Mouse (Mus musculus) limb, embryonic 11.5 days (tissue): ENCODE results near the gene Vapb. TPM values are rescaled to one million over a fixed set of nuclear protein-coding genes. Genes with fewer than 3 reads are reported as not detected.

Experiments used
- ATAC-seq: fragments of 200-750 bp; cut with Nextera tagmentation; 2 replicates; pipeline ENCODE4 v1.8.0; 2017; ENCODE audit warnings: low read depth; ENCODE audit not compliant: insufficient number of reproducible peaks, low FRiP score, low TSS enrichment
- DNase-seq: peaks from one replicate; pipeline ENCODE4 v3.0.0-alpha.2; 2015; ENCODE audit warnings: low spot score
- H3K27ac ChIP-seq: fragments of 300-500 bp; sonication (generic); replicated peaks from 2 replicates; pipeline ENCODE4 v1.5.1; 2014; ENCODE audit warnings: low read depth, mild to moderate bottlenecking, low read length
- H3K27me3 ChIP-seq: fragments of 300-500 bp; sonication (generic); 2 replicates; pipeline ENCODE4 v1.6.1; 2014; ENCODE audit warnings: mild to moderate bottlenecking, low read length, mixed read lengths; ENCODE audit not compliant: control insufficient read depth, insufficient read depth
- H3K36me3 ChIP-seq: fragments of 300-500 bp; sonication (generic); 2 replicates; pipeline ENCODE4 v1.6.1; 2014; ENCODE audit warnings: mild to moderate bottlenecking, low read length, moderate library complexity, mixed read lengths; ENCODE audit not compliant: control insufficient read depth, insufficient read depth
- H3K4me1 ChIP-seq: fragments of 300-500 bp; sonication (generic); 2 replicates; pipeline ENCODE4 v1.6.1; 2014; ENCODE audit warnings: low read length, mixed read lengths; ENCODE audit not compliant: control insufficient read depth, insufficient read depth
- H3K4me2 ChIP-seq: fragments of 300-500 bp; sonication (generic); 2 replicates; pipeline ENCODE4 v1.6.1; 2014; ENCODE audit warnings: low read depth, mild to moderate bottlenecking, moderate library complexity; ENCODE audit not compliant: severe bottlenecking
- H3K4me3 ChIP-seq: fragments of 300-500 bp; sonication (generic); 2 replicates; pipeline ENCODE4 v1.5.1; 2014; ENCODE audit warnings: low read depth, low read length
- H3K9ac ChIP-seq: fragments of 300-500 bp; sonication (generic); 2 replicates; pipeline ENCODE4 v1.6.1; 2014; ENCODE audit warnings: mild to moderate bottlenecking, low read length
- H3K9me3 ChIP-seq: fragments of 300-500 bp; sonication (generic); 2 replicates; pipeline ENCODE4 v1.6.1; 2016; ENCODE audit warnings: low read length; ENCODE audit not compliant: control insufficient read depth
- WGBS: fragments of 180-500 bp; shearing (Covaris S2); extraction: QIAGEN DNeasy Blood & Tissue Kit; methylation state at CpG from one replicate; pipeline ENCODE4 v1.1.7; 2014; 5-methylcytosine and 5-hydroxymethylcytosine counted together
- polyA plus RNA-seq: library from polyadenylated mRNA; unstranded; fragments of >200 nt; fragmentation: Nextera tagmentation; extraction: Ambion mirVana; gene quantifications from 2 replicates; pipeline ENCODE4 v1.2.1, GENCODE M21; 2014

Vapb gene
- polyA plus RNA-seq, 1 experiment from 2014 or later = 11.0 TPM

DNA sequence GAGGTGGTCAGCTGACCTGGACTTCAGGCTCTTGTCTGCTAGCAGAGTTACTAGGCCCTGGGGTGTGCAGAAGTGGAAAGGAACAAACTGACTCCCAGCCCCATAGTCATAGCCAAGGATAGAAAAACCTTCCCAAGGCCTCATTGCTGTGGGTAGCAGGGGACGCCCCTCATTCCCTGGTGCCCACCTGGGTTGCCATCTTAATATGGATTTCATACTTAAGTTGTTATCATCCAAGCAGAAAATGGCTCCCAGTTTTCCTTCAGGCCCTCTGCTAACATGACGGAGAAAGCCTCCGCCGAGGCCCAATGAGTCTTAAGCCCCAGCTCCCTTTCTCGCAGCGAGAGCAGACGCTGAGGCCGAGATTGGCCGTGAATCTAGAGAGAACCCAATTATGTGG is 63.3 kb downstream of the Vapb start:
- no peak overlapping the region for H3K27ac ChIP-seq
- H3K4me2 ChIP-seq = no peak overlapping the region
- ATAC-seq (no peak), DNase-seq (no peak)
- no peaks in the 10 kb centered on the region for H3K36me3 ChIP-seq
- H3K9ac ChIP-seq = no peak overlapping the region
- H3K9me3 ChIP-seq = no peaks in the 10 kb centered on the region
- H3K27me3 ChIP-seq = no peaks in the 10 kb centered on the region
- WGBS = 85% methylated on average over 9 of the region's 9 CpGs
- H3K4me3 ChIP-seq = no peak overlapping the region
- peaks cover 9% of the 10 kb centered on the region for H3K4me1 ChIP-seq

GRCm38 (mm10) chr2:173801405-173801876 is 64.1 kb downstream of the Vapb start:
- no peaks in the 10 kb centered on the region for H3K27me3 ChIP-seq
- no peak overlapping the region for H3K9ac ChIP-seq
- no peak overlapping the region for H3K4me2 ChIP-seq
- H3K36me3 ChIP-seq = no peaks in the 10 kb centered on the region
- DNase-seq = peak; percentile 50
- H3K4me3 ChIP-seq = no peak overlapping the region
- 0 out of 2 replicates have a peak, but pooled peaks have one; percentile 17 for ATAC-seq
- 40% methylated on average over 11 of the region's 11 CpGs for WGBS
- H3K4me1 ChIP-seq = peaks cover 3% of the 10 kb centered on the region
- H3K9me3 ChIP-seq = no peaks in the 10 kb centered on the region
- no peak overlapping the region for H3K27ac ChIP-seq

- DNase-seq = no peak
- H3K4me2 ChIP-seq = no peak overlapping the region
- H3K27me3 ChIP-seq = no peaks in the 10 kb centered on the region
- H3K4me3 ChIP-seq = no peak overlapping the region
- H3K27ac ChIP-seq = no peak overlapping the region
- no peak for ATAC-seq
- H3K36me3 ChIP-seq = no peaks in the 10 kb centered on the region
- 85% methylated on average over 4 of the region's 4 CpGs for WGBS
- no peaks in the 10 kb centered on the region for H3K4me1 ChIP-seq
- no peaks in the 10 kb centered on the region for H3K9me3 ChIP-seq
- no peak overlapping the region for H3K9ac ChIP-seq
Measured at GRCm38 (mm10) chr2:173802176-173802575, 64.9 kb downstream of the Vapb start.

DNA sequence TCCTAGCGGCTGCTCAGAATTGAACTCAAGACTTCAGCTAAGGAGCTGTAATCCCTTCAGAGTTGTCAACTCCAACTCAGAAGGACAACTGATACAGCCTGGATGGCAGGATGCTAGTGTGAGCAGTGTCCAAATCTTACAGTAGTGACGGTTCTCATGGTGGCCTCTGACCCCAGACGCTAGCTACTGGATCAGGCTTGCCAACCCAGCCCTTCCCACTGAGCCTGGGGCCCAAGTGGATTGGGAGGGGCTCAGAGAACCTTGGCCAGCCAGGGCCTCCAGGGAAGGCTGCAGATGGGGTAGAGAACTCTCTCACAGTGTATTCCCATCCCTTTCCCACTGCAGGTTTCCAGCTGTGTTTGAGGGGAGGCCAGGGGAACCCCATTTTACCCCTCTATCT is 65.6 kb downstream of the Vapb start:
- Histone ChIP-seq H3K36me3 (no peaks in the 10 kb centered on the region), H3K4me2 (no peak overlapping the region), H3K4me3 (no peak overlapping the region), H3K9ac (no peak overlapping the region), H3K9me3 (no peaks in the 10 kb centered on the region), H3K27ac (no peak overlapping the region), H3K27me3 (no peaks in the 10 kb centered on the region), H3K4me1 (no peaks in the 10 kb centered on the region)
- DNase-seq (no peak), ATAC-seq (no peak)
- WGBS = 73% methylated on average over 3 of the region's 3 CpGs

DNA sequence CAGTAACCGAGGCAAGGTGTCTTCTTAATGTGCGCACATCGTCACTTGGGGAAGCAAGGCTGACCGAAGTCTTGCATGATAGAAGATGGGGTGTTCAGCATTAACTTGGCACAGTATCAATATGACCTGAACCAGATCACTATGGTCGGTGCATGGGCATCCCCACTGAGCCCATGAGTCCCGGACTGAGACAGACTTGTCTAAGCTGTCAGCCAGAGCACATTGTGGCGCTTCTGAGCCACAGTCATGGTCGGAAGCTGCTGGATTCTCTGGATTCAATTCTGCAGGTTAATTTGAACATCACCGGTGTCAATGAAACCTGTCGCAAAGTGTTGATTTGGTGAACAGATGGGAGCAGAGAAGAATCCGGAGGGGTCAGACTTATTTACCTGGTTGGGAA is 66.5 kb downstream of the Vapb start:
- Histone ChIP-seq H3K4me3 (no peak overlapping the region), H3K27me3 (no peaks in the 10 kb centered on the region), H3K36me3 (no peaks in the 10 kb centered on the region), H3K27ac (no peak overlapping the region), H3K9ac (no peak overlapping the region), H3K4me2 (no peak overlapping the region), H3K4me1 (no peaks in the 10 kb centered on the region), H3K9me3 (no peaks in the 10 kb centered on the region)
- DNase-seq = no peak
- no peak for ATAC-seq
- 93% methylated on average over 11 of the region's 11 CpGs for WGBS

GRCm38 (mm10) chr2:173806621-173807020 is 69.3 kb downstream of the Vapb start:
- WGBS = 80% methylated on average over 7 of the region's 7 CpGs
- H3K9me3 ChIP-seq = no peaks in the 10 kb centered on the region
- ATAC-seq = no peak

GRCm38 (mm10) chr2:173808942-173809341 is 71.6 kb downstream of the Vapb start:
- H3K27me3 ChIP-seq = no peaks in the 10 kb centered on the region
- H3K9me3 ChIP-seq = no peaks in the 10 kb centered on the region
- H3K36me3 ChIP-seq = no peaks in the 10 kb centered on the region
- H3K4me1 ChIP-seq = no peaks in the 10 kb centered on the region
- no peak overlapping the region for H3K9ac ChIP-seq
- no peak overlapping the region for H3K4me2 ChIP-seq
- no peak overlapping the region for H3K4me3 ChIP-seq
- H3K27ac ChIP-seq = no peak overlapping the region
- no peak for DNase-seq
- ATAC-seq = no peak
- WGBS = 74% methylated on average over 7 of the region's 7 CpGs

More at GRCm38 (mm10) chr2:173806621-173807020, 69.3 kb downstream of the Vapb start:
- Histone ChIP-seq H3K27me3 (no peaks in the 10 kb centered on the region), H3K27ac (no peak overlapping the region), H3K9ac (no peak overlapping the region), H3K4me2 (no peak overlapping the region), H3K4me1 (no peaks in the 10 kb centered on the region), H3K36me3 (no peaks in the 10 kb centered on the region), H3K4me3 (no peak overlapping the region)
- no peak for DNase-seq

GRCm38 (mm10) chr2:173810036-173810850 is 72.9 kb downstream of the Vapb start:
- Histone ChIP-seq H3K9ac (no peak overlapping the region), H3K4me2 (no peak overlapping the region), H3K4me3 (no peak overlapping the region), H3K27ac (no peak overlapping the region), H3K27me3 (no peaks in the 10 kb centered on the region), H3K9me3 (no peaks in the 10 kb centered on the region), H3K36me3 (no peaks in the 10 kb centered on the region), H3K4me1 (no peaks in the 10 kb centered on the region)
- ATAC-seq (no peak), DNase-seq (no peak)
- 84% methylated on average over 15 of the region's 15 CpGs for WGBS

DNA sequence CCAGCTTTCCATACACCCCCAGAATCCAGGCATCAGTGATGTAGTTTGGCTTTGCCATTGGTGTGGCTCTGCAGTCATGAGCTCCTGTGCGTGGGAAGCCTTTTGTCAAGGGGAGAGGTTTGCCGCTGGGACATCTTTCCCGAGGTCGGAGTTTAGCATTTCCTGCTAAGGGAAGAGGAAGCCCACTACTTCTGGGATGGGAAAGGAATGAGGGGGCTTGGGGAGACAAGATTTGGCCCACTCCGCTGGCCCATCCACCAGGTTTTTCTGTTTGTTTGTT is 73.5 kb downstream of the Vapb start:
- Histone ChIP-seq H3K36me3 (no peaks in the 10 kb centered on the region), H3K9me3 (no peaks in the 10 kb centered on the region), H3K27me3 (no peaks in the 10 kb centered on the region), H3K9ac (no peak overlapping the region), H3K4me2 (no peak overlapping the region), H3K27ac (no peak overlapping the region), H3K4me3 (no peak overlapping the region), H3K4me1 (no peaks in the 10 kb centered on the region)
- DNase-seq = no peak
- no peak for ATAC-seq
- 95% methylated on average over 5 of the region's 5 CpGs for WGBS
